Mouse (Mus musculus): ENCODE data around the gene AC109138.7. TPM values are rescaled to one million over a fixed set of nuclear protein-coding genes. Genes with fewer than 3 reads are reported as not detected.

AC109138.7 gene
- polyA plus RNA-seq, 1 experiment: not detected

- no peak overlapping the region for H3ac ChIP-seq (ENCODE audit: control insufficient read depth, insufficient read length)
- TF ChIP-seq SRF (IDR thresholded peaks at IDR 0.05; ENCODE audit: control insufficient read depth, insufficient read length, low read depth): no peak
- TF ChIP-seq MAX (IDR thresholded peaks at IDR 0.05; ENCODE audit: low read depth): no peak
- TF ChIP-seq CEBPB (IDR thresholded peaks at IDR 0.05; ENCODE audit: insufficient read depth, poor library complexity, severe bottlenecking): no peak
- no peak for TF ChIP-seq USF1 (IDR thresholded peaks at IDR 0.05; ENCODE audit: low read depth)
- TF ChIP-seq TCF3 (IDR thresholded peaks at IDR 0.05; ENCODE audit: insufficient read length, low read depth): no peak
- no peak for TF ChIP-seq MYOD1 (IDR thresholded peaks at IDR 0.05; ENCODE audit: control insufficient read depth in 1 of 3, insufficient read length in 2 of 3, low read depth in 2 of 3)
- TF ChIP-seq TCF12 (IDR thresholded peaks at IDR 0.05; ENCODE audit: insufficient read depth, poor library complexity, severe bottlenecking): no peak
- no peak overlapping the region for H3K4me3 ChIP-seq
- no peaks in the 10 kb centered on the region for H3K36me3 ChIP-seq (ENCODE audit: control insufficient read depth, insufficient read depth)
- H3K79me2 ChIP-seq (ENCODE audit: control insufficient read depth, insufficient read depth): no peaks in the 10 kb centered on the region
- H3K27me3 ChIP-seq (ENCODE audit: control insufficient read depth, insufficient read depth, insufficient read length): no peaks in the 10 kb centered on the region
- H3K4me2 ChIP-seq (ENCODE audit: low read depth): no peak overlapping the region
Measured at GRCm38 (mm10) chr19:4255583-4256162, 41.5 kb downstream of the AC109138.7 start.

- Histone ChIP-seq H3K36me3 (ENCODE audit: control insufficient read depth, insufficient read depth) (no peaks in the 10 kb centered on the region), H3K4me3 (peak overlapping the region; percentile 40), H3K79me2 (ENCODE audit: control insufficient read depth, insufficient read depth) (no peaks in the 10 kb centered on the region), H3ac (ENCODE audit: control insufficient read depth, insufficient read length) (no peak overlapping the region), H3K27me3 (ENCODE audit: control insufficient read depth, insufficient read depth, insufficient read length) (no peaks in the 10 kb centered on the region), H3K4me2 (ENCODE audit: low read depth) (peak overlapping the region; percentile 89)
- TF ChIP-seq POLR2A (IDR thresholded peaks at IDR 0.05; ENCODE audit: insufficient read length, low read depth): peak; percentile 47
- TF ChIP-seq MYOG (IDR thresholded peaks at IDR 0.05; ENCODE audit: control insufficient read depth in 1 of 3, insufficient read depth in 1 of 3, insufficient read length in 2 of 3, low read depth in 2 of 3): no peak
- TF ChIP-seq SRF (IDR thresholded peaks at IDR 0.05; ENCODE audit: control insufficient read depth, insufficient read length, low read depth): peak; percentile 5
- TF ChIP-seq USF1 (IDR thresholded peaks at IDR 0.05; ENCODE audit: low read depth): no peak
- no peak for TF ChIP-seq MAX (IDR thresholded peaks at IDR 0.05; ENCODE audit: low read depth)
- no peak for TF ChIP-seq MYOD1 (IDR thresholded peaks at IDR 0.05; ENCODE audit: control insufficient read depth in 1 of 3, insufficient read length in 2 of 3, low read depth in 2 of 3)
- TF ChIP-seq TCF3 (IDR thresholded peaks at IDR 0.05; ENCODE audit: insufficient read length, low read depth): no peak
Measured at GRCm38 (mm10) chr19:4257216-4257896, 43.2 kb downstream of the AC109138.7 start.

- no peak for TF ChIP-seq CEBPB (IDR thresholded peaks at IDR 0.05; ENCODE audit: insufficient read depth, poor library complexity, severe bottlenecking)
- TF ChIP-seq MYOG (IDR thresholded peaks at IDR 0.05; ENCODE audit: control insufficient read depth in 1 of 3, insufficient read depth in 1 of 3, insufficient read length in 2 of 3, low read depth in 2 of 3): no peak
- TF ChIP-seq TCF12 (IDR thresholded peaks at IDR 0.05; ENCODE audit: insufficient read depth, poor library complexity, severe bottlenecking): no peak
- no peak for TF ChIP-seq MYOD1 (IDR thresholded peaks at IDR 0.05; ENCODE audit: control insufficient read depth in 1 of 3, insufficient read length in 2 of 3, low read depth in 2 of 3)
- TF ChIP-seq E2F4 (IDR thresholded peaks at IDR 0.05; ENCODE audit: insufficient read depth): no peak
- no peak for TF ChIP-seq TCF3 (IDR thresholded peaks at IDR 0.05; ENCODE audit: insufficient read length, low read depth)
- no peak for TF ChIP-seq REST (IDR thresholded peaks at IDR 0.05; ENCODE audit: insufficient read depth, insufficient read length)
- Histone ChIP-seq H3K79me2 (ENCODE audit: control insufficient read depth, insufficient read depth) (no peaks in the 10 kb centered on the region), H3K4me2 (ENCODE audit: low read depth) (peak overlapping the region; percentile 77), H3K36me3 (ENCODE audit: control insufficient read depth, insufficient read depth) (no peaks in the 10 kb centered on the region), H3ac (ENCODE audit: control insufficient read depth, insufficient read length) (no peak overlapping the region), H3K27me3 (ENCODE audit: control insufficient read depth, insufficient read depth, insufficient read length) (no peaks in the 10 kb centered on the region), H3K4me3 (peak overlapping the region; percentile 40)
Measured at GRCm38 (mm10) chr19:4257897-4258252, 43.7 kb downstream of the AC109138.7 start.

- Histone ChIP-seq H3K4me2 (ENCODE audit: low read depth) (no peak overlapping the region), H3K79me2 (ENCODE audit: control insufficient read depth, insufficient read depth) (no peaks in the 10 kb centered on the region), H3K4me3 (no peak overlapping the region), H3ac (ENCODE audit: control insufficient read depth, insufficient read length) (no peak overlapping the region), H3K27me3 (ENCODE audit: control insufficient read depth, insufficient read depth, insufficient read length) (no peaks in the 10 kb centered on the region), H3K36me3 (ENCODE audit: control insufficient read depth, insufficient read depth) (no peaks in the 10 kb centered on the region)
- TF ChIP-seq E2F4 (IDR thresholded peaks at IDR 0.05; ENCODE audit: insufficient read depth) (no peak), MYOG (IDR thresholded peaks at IDR 0.05; ENCODE audit: control insufficient read depth in 1 of 3, insufficient read depth in 1 of 3, insufficient read length in 2 of 3, low read depth in 2 of 3) (no peak)
Measured at GRCm38 (mm10) chr19:4261038-4261698, 47.0 kb downstream of the AC109138.7 start.

- no peak overlapping the region for H3K4me2 ChIP-seq (ENCODE audit: low read depth)
- no peaks in the 10 kb centered on the region for H3K27me3 ChIP-seq (ENCODE audit: control insufficient read depth, insufficient read depth, insufficient read length)
- TF ChIP-seq SRF (IDR thresholded peaks at IDR 0.05; ENCODE audit: control insufficient read depth, insufficient read length, low read depth) (no peak), MAX (IDR thresholded peaks at IDR 0.05; ENCODE audit: low read depth) (no peak), CEBPB (IDR thresholded peaks at IDR 0.05; ENCODE audit: insufficient read depth, poor library complexity, severe bottlenecking) (no peak), MYOG (IDR thresholded peaks at IDR 0.05; ENCODE audit: control insufficient read depth in 1 of 3, insufficient read depth in 1 of 3, insufficient read length in 2 of 3, low read depth in 2 of 3) (no peak), TCF3 (IDR thresholded peaks at IDR 0.05; ENCODE audit: insufficient read length, low read depth) (no peak), E2F4 (IDR thresholded peaks at IDR 0.05; ENCODE audit: insufficient read depth) (no peak), POLR2A (IDR thresholded peaks at IDR 0.05; ENCODE audit: insufficient read length, low read depth) (no peak), MYOD1 (IDR thresholded peaks at IDR 0.05; ENCODE audit: control insufficient read depth in 1 of 3, insufficient read length in 2 of 3, low read depth in 2 of 3) (no peak), USF1 (IDR thresholded peaks at IDR 0.05; ENCODE audit: low read depth) (no peak), POLR2AphosphoS2 (IDR thresholded peaks at IDR 0.05; ENCODE audit: insufficient read length, low read depth) (no peak), REST (IDR thresholded peaks at IDR 0.05; ENCODE audit: insufficient read depth, insufficient read length) (no peak), TCF12 (IDR thresholded peaks at IDR 0.05; ENCODE audit: insufficient read depth, poor library complexity, severe bottlenecking) (no peak)
- no peaks in the 10 kb centered on the region for H3K36me3 ChIP-seq (ENCODE audit: control insufficient read depth, insufficient read depth)
- H3K4me3 ChIP-seq: no peak overlapping the region
- H3ac ChIP-seq (ENCODE audit: control insufficient read depth, insufficient read length): no peak overlapping the region
- no peaks in the 10 kb centered on the region for H3K79me2 ChIP-seq (ENCODE audit: control insufficient read depth, insufficient read depth)
Measured at GRCm38 (mm10) chr19:4262756-4263155, 48.6 kb downstream of the AC109138.7 start.
